Mouse (Mus musculus): ENCODE results near the gene Bcl11a. TPM values are rescaled to one million over a fixed set of nuclear protein-coding genes. Genes with fewer than 3 reads are reported as not detected.

Gene Bcl11a
- total RNA-seq, 1 experiment from 2014 or later, result 102 TPM

Other genes starting within 250 kb of the Bcl11a start
- 51.8 and 70.9 TPM in 2 replicates for gene Papolg, start 182.8 kb upstream of the Bcl11a start, total RNA-seq (2017)
- not detected in 2 replicates for gene A830031A19Rik, start 3.0 kb upstream of the Bcl11a start, total RNA-seq (2017)

Measured in neutrophil, adult 5-6 weeks (primary cell).